Mouse (Mus musculus): ENCODE data around the gene Fgf11.

Fgf11 gene

GRCm38 (mm10) chr11:69791420-69791819 is 10.2 kb downstream of the Fgf11 start:
- in situ Hi-C loops (cut with MboI; ENCODE audit: unreplicated experiment in 2 of 2) = no loop called here

DNA sequence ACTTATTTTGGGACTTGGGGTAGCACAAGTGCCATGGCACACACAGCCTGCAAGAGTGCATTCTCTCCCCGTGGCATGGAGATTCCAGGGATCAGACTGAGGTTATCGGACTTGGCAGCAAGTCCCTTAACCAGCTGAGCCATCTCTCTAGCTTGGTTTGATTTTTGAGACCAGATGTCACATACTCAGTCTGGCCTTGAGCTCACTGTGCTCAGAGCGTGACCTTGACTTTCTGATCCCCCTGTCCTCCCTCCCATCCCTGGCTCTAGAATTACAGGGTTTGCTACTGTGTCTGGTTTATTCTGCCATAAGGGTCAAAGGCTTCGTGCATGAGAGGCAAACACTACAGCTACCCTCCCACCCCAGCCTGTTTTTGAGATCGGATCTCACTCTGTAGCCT is 12.2 kb downstream of the Fgf11 start:
- in situ Hi-C loops (cut with MboI; ENCODE audit: unreplicated experiment in 2 of 2) = no loop called here

GRCm38 (mm10) chr11:69787306-69787705 is 14.4 kb downstream of the Fgf11 start:
- in situ Hi-C loops (cut with MboI; ENCODE audit: unreplicated experiment in 2 of 2) = no loop called here

DNA sequence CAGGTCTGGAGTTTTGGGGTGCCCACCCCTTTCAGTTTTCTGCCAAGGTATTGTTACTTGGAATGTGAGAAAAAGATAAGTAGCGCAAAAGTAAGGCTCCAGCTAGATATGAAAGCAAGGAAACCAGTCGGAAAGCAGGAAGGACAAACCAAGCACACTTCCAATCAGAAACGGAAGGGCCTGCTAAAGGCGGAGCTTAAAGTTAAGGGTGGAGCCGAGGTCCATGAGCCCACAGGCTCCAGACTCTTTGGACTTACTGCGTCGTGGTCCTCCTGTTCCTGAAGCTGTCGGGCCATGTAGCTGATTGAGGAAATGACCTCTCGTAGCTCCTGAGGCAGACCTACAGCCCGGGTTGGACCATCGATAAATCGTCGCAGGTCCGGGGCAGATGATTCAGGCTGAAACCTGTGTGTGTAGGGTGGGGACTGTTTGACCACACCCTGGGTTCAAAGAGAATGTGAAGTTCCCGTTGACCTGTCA is 16.8 kb downstream of the Fgf11 start:
- in situ Hi-C loops (cut with MboI; ENCODE audit: unreplicated experiment in 2 of 2) = no loop called here

GRCm38 (mm10) chr11:69781828-69782227 is 19.8 kb downstream of the Fgf11 start:
- in situ Hi-C loops (cut with MboI; ENCODE audit: unreplicated experiment in 2 of 2) = no loop called here

- in situ Hi-C loops (cut with MboI; ENCODE audit: unreplicated experiment in 2 of 2) = no loop called here
Measured at GRCm38 (mm10) chr11:69778985-69779384, 22.7 kb downstream of the Fgf11 start.

DNA sequence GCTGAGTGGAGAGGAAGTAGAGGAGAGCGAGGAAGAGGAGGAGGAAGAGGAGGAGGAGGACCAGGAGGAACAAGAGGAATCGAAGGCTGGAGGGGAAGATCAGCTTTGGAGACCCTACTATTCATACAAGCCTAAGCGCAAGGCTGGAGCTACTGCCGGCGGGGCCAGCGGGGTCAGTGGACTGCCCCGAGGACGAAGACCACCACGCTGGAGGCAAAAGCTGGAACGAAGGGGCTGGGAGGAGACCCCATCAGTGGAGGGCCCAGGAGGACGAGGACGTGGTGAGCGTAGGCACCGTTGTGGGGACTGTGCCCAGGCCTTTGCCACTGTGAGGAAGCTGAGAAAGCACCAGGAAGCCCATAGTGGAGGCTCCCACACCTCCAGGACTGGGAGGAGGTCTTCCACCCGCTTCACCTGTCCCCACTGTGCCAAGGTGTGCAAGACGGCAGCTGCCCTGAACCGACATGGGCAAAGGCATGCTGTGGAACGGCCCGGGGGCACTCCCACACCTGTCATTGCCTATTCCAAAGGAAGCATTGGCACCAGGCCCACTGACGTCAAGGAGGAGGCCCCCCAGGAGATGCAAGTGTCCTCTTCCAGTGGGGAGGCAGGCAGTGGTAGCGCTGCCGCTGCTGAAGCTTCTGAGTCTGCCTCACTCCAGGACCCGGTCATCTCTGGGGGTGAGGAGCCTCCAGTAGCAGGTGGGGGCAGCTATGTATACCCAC is 23.2 kb downstream of the Fgf11 start:
- in situ Hi-C loops (cut with MboI; ENCODE audit: unreplicated experiment in 2 of 2) = no loop called here

GRCm38 (mm10) chr11:69777504-69778257 is 24.0 kb downstream of the Fgf11 start:
- in situ Hi-C loops (cut with MboI; ENCODE audit: unreplicated experiment in 2 of 2) = no loop called here

- in situ Hi-C loops (cut with MboI; ENCODE audit: unreplicated experiment in 2 of 2) = no loop called here
Measured at GRCm38 (mm10) chr11:69776488-69776887, 25.2 kb downstream of the Fgf11 start.

DNA sequence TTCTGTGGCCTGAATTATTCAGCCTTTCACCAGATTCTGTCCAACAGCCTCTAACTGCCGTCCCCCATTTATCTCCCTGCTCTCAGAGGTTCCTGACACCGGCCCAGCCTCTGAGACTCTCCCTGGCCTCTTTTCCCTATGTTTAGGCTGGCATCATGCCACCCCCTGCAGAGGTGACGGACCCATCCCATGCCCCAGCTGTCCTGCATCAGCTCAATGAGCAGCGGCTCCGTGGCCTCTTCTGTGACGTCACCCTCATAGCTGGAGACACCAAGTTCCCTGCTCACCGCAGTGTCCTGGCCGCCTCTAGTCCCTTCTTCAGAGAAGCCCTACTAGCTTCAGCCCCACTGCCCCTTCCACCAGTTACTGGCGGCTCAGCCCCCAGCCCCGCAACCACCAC is 25.9 kb downstream of the Fgf11 start:
- in situ Hi-C loops (cut with MboI; ENCODE audit: unreplicated experiment in 2 of 2) = no loop called here

GRCm38 (mm10) chr11:69774961-69775360 is 26.7 kb downstream of the Fgf11 start:
- in situ Hi-C loops (cut with MboI; ENCODE audit: unreplicated experiment in 2 of 2) = no loop called here

DNA sequence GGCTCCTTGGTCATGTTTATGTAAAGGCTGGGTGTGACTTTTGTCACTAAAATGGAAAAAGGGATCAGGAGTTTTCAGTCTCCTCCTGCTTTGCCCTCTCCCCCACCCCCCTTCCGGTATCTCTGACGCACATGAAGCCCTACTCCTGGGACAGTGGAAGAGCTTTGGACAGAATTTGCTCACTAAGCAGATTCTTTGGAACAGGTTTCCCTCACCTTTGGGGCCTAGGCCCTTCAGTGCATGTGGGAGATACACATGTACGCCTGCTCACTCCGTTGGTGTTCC is 34.1 kb downstream of the Fgf11 start:
- in situ Hi-C loops (cut with MboI; ENCODE audit: unreplicated experiment in 2 of 2) = no loop called here

DNA sequence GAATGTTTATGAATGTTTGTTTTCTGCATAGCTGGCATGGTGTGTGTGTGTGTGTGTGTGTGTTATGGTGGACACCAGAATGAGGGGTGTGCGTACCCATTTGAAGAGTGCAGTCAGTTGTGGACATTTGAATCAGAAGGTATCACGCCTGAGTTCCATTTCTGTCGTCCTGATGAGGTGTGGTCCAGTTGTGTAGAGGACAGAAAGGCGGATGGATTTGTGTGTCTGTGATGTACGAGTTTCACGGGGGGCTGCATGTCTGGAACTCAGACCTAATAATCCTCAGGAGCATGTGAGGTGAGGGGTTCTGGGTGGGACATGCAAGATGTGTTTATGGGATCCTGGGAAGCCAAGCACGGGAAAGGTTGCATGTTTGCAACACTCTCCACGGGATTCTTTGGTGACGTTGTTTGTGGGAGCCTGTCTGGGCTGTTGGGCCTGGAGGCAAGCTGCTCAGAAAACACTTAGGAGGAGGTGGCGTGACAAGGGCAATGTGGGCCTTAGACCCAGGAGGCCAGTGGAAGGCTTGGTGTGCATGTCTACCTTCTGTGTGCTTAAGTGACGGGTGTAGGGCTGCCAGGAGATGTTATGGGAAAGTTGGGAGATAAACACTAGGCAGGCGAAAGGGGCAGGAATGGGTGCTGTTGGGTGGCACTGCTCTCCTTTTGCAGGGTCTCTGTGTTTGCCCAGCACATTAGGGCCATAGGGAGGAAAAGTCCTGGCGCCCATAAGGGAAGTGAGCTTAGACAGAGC is 34.6 kb downstream of the Fgf11 start:
- in situ Hi-C loops (cut with MboI; ENCODE audit: unreplicated experiment in 2 of 2) = no loop called here

DNA sequence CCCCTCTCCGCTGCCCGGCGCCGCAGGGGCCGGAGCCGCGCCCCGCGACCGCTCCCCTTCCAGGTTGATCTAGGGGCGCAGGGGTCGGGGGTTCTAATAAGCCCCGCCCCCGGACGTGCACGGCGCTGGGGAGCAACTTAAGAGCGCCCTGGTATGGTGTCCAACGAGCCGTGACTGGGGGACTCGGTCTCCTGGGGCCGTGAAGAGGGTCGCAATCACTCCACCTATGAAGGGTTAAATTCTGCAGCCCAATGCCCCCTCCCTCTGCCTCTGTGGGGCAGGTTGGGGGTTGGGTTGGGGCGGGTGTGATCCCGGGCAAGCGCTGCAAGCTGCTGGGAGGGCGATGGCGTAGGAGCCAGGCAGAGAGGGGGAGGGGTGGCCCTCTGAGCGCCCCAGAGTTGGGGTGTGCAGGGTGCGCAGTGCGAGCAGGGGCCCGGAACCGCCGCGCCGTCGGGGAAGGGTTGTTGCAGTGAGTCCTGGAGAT is 35.5 kb downstream of the Fgf11 start:
- in situ Hi-C loops (cut with MboI; ENCODE audit: unreplicated experiment in 2 of 2) = no loop called here

- in situ Hi-C loops (cut with MboI; ENCODE audit: unreplicated experiment in 2 of 2) = no loop called here
Measured at GRCm38 (mm10) chr11:69765221-69766125, 36.2 kb downstream of the Fgf11 start, which contains the start of gene Zbtb4. Gene Zbtb4, plus strand, starts transcription at chr11:69765912.

DNA sequence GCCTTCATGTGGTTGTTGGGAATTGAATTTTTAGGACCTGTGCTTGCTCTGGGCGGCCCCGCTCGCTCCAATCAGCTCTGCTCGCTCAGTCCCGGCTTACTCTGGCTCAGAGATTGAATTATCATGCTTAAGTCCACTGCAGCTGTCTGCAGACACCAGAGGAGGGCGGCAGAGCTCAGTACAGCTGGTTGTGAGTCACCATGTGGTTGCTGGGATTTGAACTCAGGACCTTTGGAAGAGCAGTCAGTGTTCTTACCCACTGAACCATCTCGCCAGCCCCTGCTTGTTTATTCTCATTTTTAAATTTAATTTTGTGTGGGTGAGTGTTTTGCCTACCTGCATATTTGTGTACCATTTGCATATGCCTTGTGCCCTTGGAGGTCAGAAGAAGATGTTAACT is 38.1 kb downstream of the Fgf11 start:
- in situ Hi-C loops (cut with MboI; ENCODE audit: unreplicated experiment in 2 of 2) = no loop called here

GRCm38 (mm10) chr11:69761868-69762267 is 39.8 kb downstream of the Fgf11 start, which contains the start of gene Slc35g3:
Gene Slc35g3, minus strand, starts transcription at chr11:69761968.
- in situ Hi-C loops (cut with MboI; ENCODE audit: unreplicated experiment in 2 of 2) = no loop called here

DNA sequence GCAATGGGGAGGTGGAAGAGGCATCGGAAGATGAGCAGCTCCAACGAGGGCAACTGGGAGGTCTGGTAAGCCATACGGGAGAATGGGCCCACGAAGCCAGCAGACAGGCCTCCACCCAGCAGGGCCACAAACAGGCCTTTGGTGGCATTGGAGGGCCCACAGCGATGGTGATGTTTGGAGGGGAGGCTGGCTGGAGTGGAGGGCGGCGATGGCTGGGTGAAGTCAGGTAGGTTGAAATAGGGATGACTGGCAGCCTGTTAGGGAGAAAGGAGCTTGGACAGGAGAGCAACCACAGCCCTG is 40.8 kb downstream of the Fgf11 start:
- in situ Hi-C loops (cut with MboI; ENCODE audit: unreplicated experiment in 2 of 2) = no loop called here

DNA sequence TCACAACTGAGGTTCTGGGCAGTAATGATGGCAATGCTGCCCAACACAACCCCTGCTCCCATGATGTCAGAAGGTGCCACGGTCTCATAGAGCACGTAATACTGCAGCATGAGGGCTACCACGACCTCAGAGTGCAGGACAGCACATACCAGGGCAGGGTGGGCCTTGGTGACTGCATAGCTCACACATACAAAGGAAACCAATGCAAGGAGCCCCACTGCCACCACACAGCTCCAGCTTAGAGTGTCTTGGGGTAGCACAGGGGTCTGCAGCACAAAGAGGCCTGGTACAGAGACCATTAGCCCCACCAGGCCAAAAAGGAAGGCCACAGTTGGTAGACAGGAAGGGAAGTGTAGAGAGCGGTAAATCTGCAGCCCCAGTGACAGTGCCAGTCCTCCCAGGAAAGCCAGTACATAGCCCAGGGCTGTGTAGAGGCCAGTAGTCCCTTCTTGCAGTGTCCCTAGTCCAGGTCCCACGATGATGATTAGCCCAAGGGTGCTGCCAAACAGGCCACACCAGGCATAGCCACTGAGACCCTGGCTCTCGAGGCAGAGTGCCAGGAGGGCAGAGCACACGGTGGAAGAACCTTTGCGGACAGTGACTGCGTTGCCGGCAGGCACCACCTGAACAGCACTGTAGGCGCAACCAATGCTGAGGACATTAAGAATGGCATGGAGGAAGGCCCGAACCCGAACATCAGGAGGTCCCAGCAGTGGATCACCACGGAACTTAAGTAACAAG is 41.3 kb downstream of the Fgf11 start:
- in situ Hi-C loops (cut with MboI; ENCODE audit: unreplicated experiment in 2 of 2) = no loop called here
